Mouse (Mus musculus): Measurements from ENCODE around the gene Fam216a. TPM values are rescaled to one million over a fixed set of nuclear protein-coding genes. Genes with fewer than 3 reads are reported as not detected.

The Fam216a gene
- total and polyA plus RNA-seq, 3 experiments: 38.2 to 50.2 (median 41.4) TPM

DNA sequence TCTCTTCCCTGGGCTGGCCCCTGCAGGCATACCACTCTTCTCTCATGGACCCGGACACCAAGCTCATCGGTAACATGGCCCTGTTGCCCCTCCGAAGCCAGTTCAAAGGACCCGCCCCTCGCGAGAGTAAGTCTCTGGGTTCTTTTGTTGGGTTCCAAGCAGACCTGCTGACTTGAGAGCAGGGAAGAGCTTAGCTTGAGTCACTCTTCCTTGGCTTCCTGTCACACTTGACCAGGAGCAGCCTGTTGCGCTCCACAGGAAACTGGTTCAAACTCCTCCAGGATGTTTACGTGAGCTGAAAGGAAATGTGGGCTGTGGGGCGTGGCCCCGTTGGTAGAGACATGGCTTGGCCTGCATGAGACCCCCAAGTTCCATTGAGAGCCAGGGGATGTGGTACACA, 24.6 kb upstream of the Fam216a start:
- no peaks in the 10 kb centered on the region for H3K9me3 ChIP-seq (replicated peaks; ENCODE audit: low read length)
- DNase-seq (ENCODE audit: extremely low read depth): no peak
- dilution Hi-C loops (cut with MboI; ENCODE audit: extremely low pct_ligation_motif_present, extremely low pct_unique_long_range_greater_than_20kb, low sequenced_read_pairs): no loop called here
- peaks cover 2 to 48% of the 10 kb centered on the region in 2 experiments; a peak in 3 of 4 replicates for H3K4me1 ChIP-seq (ENCODE audit: control insufficient read depth in 1 of 2, insufficient read depth in 2 of 2)
- H3K79me2 ChIP-seq (replicated peaks; ENCODE audit: control insufficient read depth, extremely low read depth, insufficient read depth, poor library complexity, severe bottlenecking): peaks cover 49% of the 10 kb centered on the region
- H3K4me3 ChIP-seq (replicated peaks in 1 of 3; ENCODE audit: low read depth in 2 of 3, low read length in 2 of 3, poor library complexity in 1 of 3): no peak overlapping the region
- H3K9ac ChIP-seq (ENCODE audit: insufficient read depth, low read depth): no peak overlapping the region
- no peak overlapping the region for H3K27ac ChIP-seq (ENCODE audit: insufficient read depth, low read depth)
- H3K27me3 ChIP-seq (replicated peaks): no peaks in the 10 kb centered on the region
- in situ Hi-C loops (cut with MboI; ENCODE audit: low pct_ligation_motif_present, low pct_unique_long_range_greater_than_20kb, low sequenced_read_pairs): no loop called here
- no peak overlapping the region for H3K4me2 ChIP-seq (ENCODE audit: insufficient read depth, low read depth, poor library complexity, severe bottlenecking)
- peaks cover 44 to 68% of the 10 kb centered on the region in 2 experiments for H3K36me3 ChIP-seq (replicated peaks in 1 of 2; ENCODE audit: control insufficient read depth in 1 of 2, insufficient read depth in 1 of 2, low read length in 1 of 2)
- TF ChIP-seq PAX5 (IDR thresholded peaks at IDR 0.05; ENCODE audit: low read length) (no peak), USF1 (IDR thresholded peaks at IDR 0.05; ENCODE audit: low read depth, low read length) (no peak), SMC3 (IDR thresholded peaks at IDR 0.05; ENCODE audit: low read depth, low read length) (no peak), RAD21 (IDR thresholded peaks at IDR 0.05; ENCODE audit: low read depth, low read length) (no peak), IRF4 (IDR thresholded peaks at IDR 0.05; ENCODE audit: low read depth, low read length) (no peak), ELF1 (IDR thresholded peaks at IDR 0.05; ENCODE audit: low read depth, low read length) (no peak), EP300 (IDR thresholded peaks at IDR 0.05; ENCODE audit: low read length) (no peak), JUN (IDR thresholded peaks at IDR 0.05; ENCODE audit: insufficient read depth, low read depth, low read length) (no peak), POLR2A (IDR thresholded peaks at IDR 0.05; ENCODE audit: low read depth, low read length) (no peak), E2F4 (IDR thresholded peaks at IDR 0.05; ENCODE audit: insufficient replicate concordance, low read depth, low read length) (no peak), UBTF (IDR thresholded peaks at IDR 0.05; ENCODE audit: low read depth, low read length) (no peak), SIN3A (IDR thresholded peaks at IDR 0.05; ENCODE audit: low read length) (no peak), CHD2 (IDR thresholded peaks at IDR 0.05; ENCODE audit: low read length) (no peak)

DNA sequence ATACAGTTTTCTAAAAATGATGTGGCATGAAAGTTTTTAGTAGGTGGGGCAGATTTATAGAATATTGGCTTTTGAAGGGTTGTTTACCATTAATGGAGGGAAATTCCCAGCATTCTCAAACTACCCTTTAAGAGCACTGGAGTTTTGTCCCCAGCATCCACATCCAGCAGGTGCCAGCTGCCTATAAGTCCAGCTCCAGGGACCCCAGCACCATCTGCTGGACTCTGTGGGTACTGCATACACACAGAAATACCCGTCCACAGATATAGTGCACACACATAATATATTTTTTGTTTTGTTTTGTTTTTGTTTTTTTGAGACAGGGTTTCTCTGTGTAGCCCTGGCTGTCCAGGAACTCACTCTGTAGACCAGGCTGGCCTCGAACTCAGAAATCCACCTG, 21.7 kb upstream of the Fam216a start:
- in situ Hi-C loops (cut with MboI; ENCODE audit: low pct_ligation_motif_present, low pct_unique_long_range_greater_than_20kb, low sequenced_read_pairs) (no loop called here), dilution Hi-C loops (cut with MboI; ENCODE audit: extremely low pct_ligation_motif_present, extremely low pct_unique_long_range_greater_than_20kb, low sequenced_read_pairs) (no loop called here)
- peaks cover 25 to 39% of the 10 kb centered on the region in 2 experiments for H3K36me3 ChIP-seq (replicated peaks in 1 of 2; ENCODE audit: control insufficient read depth in 1 of 2, insufficient read depth in 1 of 2, low read length in 1 of 2)

More for the DNA sequence above, 21.7 kb upstream of the Fam216a start:
- DNase-seq (ENCODE audit: extremely low read depth): peak; percentile 73
- Histone ChIP-seq H3K9ac (ENCODE audit: insufficient read depth, low read depth) (no peak overlapping the region), H3K4me3 (replicated peaks in 1 of 3; ENCODE audit: low read depth in 2 of 3, low read length in 2 of 3, poor library complexity in 1 of 3) (no peak overlapping the region), H3K27ac (ENCODE audit: insufficient read depth, low read depth) (no peak overlapping the region), H3K4me2 (ENCODE audit: insufficient read depth, low read depth, poor library complexity, severe bottlenecking) (no peak overlapping the region), H3K4me1 (ENCODE audit: control insufficient read depth in 1 of 2, insufficient read depth in 2 of 2) (peaks cover 2 to 40% of the 10 kb centered on the region in 2 experiments; a peak in 3 of 4 replicates), H3K9me3 (replicated peaks; ENCODE audit: low read length) (no peaks in the 10 kb centered on the region), H3K79me2 (replicated peaks; ENCODE audit: control insufficient read depth, extremely low read depth, insufficient read depth, poor library complexity, severe bottlenecking) (peaks cover 46% of the 10 kb centered on the region), H3K27me3 (replicated peaks) (no peaks in the 10 kb centered on the region)
- TF ChIP-seq ZKSCAN1 (IDR thresholded peaks at IDR 0.05; ENCODE audit: borderline replicate concordance, low read depth, low read length) (no peak), MYC (IDR thresholded peaks at IDR 0.05; ENCODE audit: low read depth, low read length) (no peak), RAD21 (IDR thresholded peaks at IDR 0.05; ENCODE audit: low read depth, low read length) (peak; percentile 67), NELFE (IDR thresholded peaks at IDR 0.05; ENCODE audit: low read depth, low read length) (no peak), SMC3 (IDR thresholded peaks at IDR 0.05; ENCODE audit: low read depth, low read length) (peak; percentile 54), MEF2A (IDR thresholded peaks at IDR 0.05; ENCODE audit: borderline replicate concordance, low read depth, low read length) (no peak), ELF1 (IDR thresholded peaks at IDR 0.05; ENCODE audit: low read depth, low read length) (no peak), PAX5 (IDR thresholded peaks at IDR 0.05; ENCODE audit: low read length) (no peak), CTCF (conservative IDR thresholded peaks at IDR 0.05 in 1 of 2, IDR thresholded peaks at IDR 0.05 in 1 of 2; ENCODE audit: low read depth in 2 of 2, low read length in 2 of 2) (peak; percentile 69 to 78), MAZ (IDR thresholded peaks at IDR 0.05; ENCODE audit: low read depth, low read length) (no peak), CHD1 (IDR thresholded peaks at IDR 0.05; ENCODE audit: low read depth, low read length) (no peak), JUN (IDR thresholded peaks at IDR 0.05; ENCODE audit: insufficient read depth, low read depth, low read length) (no peak), POLR2AphosphoS2 (IDR thresholded peaks at IDR 0.05; ENCODE audit: low read depth, low read length) (no peak), USF1 (IDR thresholded peaks at IDR 0.05; ENCODE audit: low read depth, low read length) (no peak), RCOR1 (conservative IDR thresholded peaks at IDR 0.05; ENCODE audit: low read depth, low read length) (no peak)

Data from CH12.LX (cell line).